Mouse (Mus musculus) limb, embryonic 15.5 days (tissue): ENCODE measurements around the gene Map10. TPM values are rescaled to one million over a fixed set of nuclear protein-coding genes. Genes with fewer than 3 reads are reported as not detected.

Experiments
- ATAC-seq: fragments of 200-750 bp; cut with Nextera tagmentation; 2 replicates; pipeline ENCODE4 v1.8.0; 2017; ENCODE audit warnings: low read depth, moderate TSS enrichment; ENCODE audit not compliant: insufficient number of reproducible peaks, low FRiP score, low TSS enrichment
- H3K27ac ChIP-seq: fragments of 300-500 bp; sonication (generic); 2 replicates; pipeline ENCODE4 v1.5.1; 2015; ENCODE audit warnings: moderate library complexity, mild to moderate bottlenecking, inconsistent platforms
- H3K27me3 ChIP-seq: fragments of 300-500 bp; sonication (generic); 2 replicates; pipeline ENCODE4 v1.6.1; 2015; ENCODE audit warnings: inconsistent platforms
- H3K36me3 ChIP-seq: fragments of 300-500 bp; sonication (generic); 2 replicates; pipeline ENCODE4 v1.6.1; 2015; ENCODE audit warnings: inconsistent platforms
- H3K4me1 ChIP-seq: fragments of 300-500 bp; sonication (generic); 2 replicates; pipeline ENCODE4 v1.6.1; 2015; ENCODE audit warnings: inconsistent platforms
- H3K4me2 ChIP-seq: fragments of 300-500 bp; sonication (generic); 2 replicates; pipeline ENCODE4 v1.6.1; 2015; ENCODE audit warnings: mild to moderate bottlenecking, inconsistent platforms
- H3K4me3 ChIP-seq: fragments of 300-500 bp; sonication (generic); 2 replicates; pipeline ENCODE4 v1.5.1; 2015; ENCODE audit warnings: mild to moderate bottlenecking, inconsistent platforms
- H3K9ac ChIP-seq: fragments of 300-500 bp; sonication (generic); 2 replicates; pipeline ENCODE4 v1.6.1; 2015; ENCODE audit warnings: inconsistent platforms
- H3K9me3 ChIP-seq: fragments of 300-500 bp; sonication (generic); 2 replicates; pipeline ENCODE4 v1.6.1; 2016; ENCODE audit warnings: inconsistent platforms
- WGBS: fragments of 180-500 bp; shearing (Covaris S2); methylation state at CpG from one replicate; pipeline ENCODE4 v1.1.7; 2015; 5-methylcytosine and 5-hydroxymethylcytosine counted together
- polyA plus RNA-seq: library from polyadenylated mRNA; unstranded; fragments of >200 nt; fragmentation: Nextera tagmentation; extraction: Ambion mirVana; gene quantifications from 2 replicates; pipeline ENCODE4 v1.2.1, GENCODE M21; 2015

The Map10 gene
- polyA plus RNA-seq: 5.4 and 5.9 TPM in 2 replicates

DNA sequence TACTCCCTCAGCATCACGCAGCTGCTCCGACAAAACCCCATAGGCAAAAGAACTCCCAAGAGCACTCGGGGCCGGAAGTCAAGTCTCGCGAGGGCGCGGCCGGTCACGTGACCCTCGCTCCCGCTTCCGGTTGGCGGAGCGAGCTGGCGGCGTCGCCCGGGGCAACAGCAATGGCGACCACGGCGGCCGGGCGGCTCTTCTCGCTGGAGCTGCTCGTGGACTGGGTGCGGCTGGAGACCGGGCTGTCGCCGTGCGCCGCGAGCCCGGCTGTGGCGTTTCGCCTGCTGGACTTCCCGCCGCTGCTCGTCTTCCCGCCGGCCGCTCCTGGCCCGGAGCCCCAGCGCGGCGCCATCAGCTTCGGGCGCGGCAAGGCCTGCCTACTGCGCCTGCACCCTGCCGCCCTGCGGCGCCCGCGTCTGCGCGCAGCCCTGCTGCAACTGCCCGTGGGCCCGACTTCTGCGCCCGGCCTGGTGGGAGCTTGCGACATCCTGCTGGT, at the start of gene Map10:
Map10 (plus strand) TSS at position 119 of the 496 bp plus-strand sequence.
- Histone ChIP-seq H3K36me3 (peaks cover 7% of the 10 kb centered on the region; the same call in 1 of the 2 replicates), H3K4me1 (peaks cover 21% of the 10 kb centered on the region), H3K4me3 (peak within 1 kb of the TSS; percentile 57), H3K27ac (peak within 1 kb of the TSS; percentile 47; the same call in 1 of the 2 replicates), H3K4me2 (peak within 1 kb of the TSS; percentile 92), H3K27me3 (no peaks in the 10 kb centered on the region), H3K9me3 (peaks cover 21% of the 10 kb centered on the region), H3K9ac (peak within 1 kb of the TSS; percentile 60; the same call in 1 of the 2 replicates)
- peak; percentile 70 for ATAC-seq
- 1% methylated on average over 60 of the region's 62 CpGs for WGBS

DNA sequence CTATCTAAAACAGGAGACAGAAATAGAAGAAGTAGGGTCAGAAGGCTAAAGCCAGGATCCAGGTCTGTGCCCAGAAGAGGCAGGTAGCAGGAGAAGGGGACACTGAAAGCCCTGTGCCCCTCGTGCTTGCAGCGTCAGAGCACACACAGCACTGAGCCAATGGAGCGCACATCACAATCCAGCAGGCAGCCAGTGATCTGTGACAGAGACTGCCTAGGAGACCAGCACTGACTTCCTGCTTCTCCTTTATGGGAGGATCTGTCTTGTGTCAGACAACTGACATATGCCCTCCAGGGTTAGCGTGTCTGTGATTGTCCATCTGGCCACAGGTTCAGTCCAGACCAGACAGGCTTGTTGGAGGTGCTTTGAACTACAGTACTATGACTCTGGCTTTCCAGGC, 49.3 kb upstream of the Map10 start:
- H3K9me3 ChIP-seq: no peaks in the 10 kb centered on the region
- no peak overlapping the region for H3K27ac ChIP-seq
- H3K36me3 ChIP-seq: no peaks in the 10 kb centered on the region
- no peak overlapping the region for H3K9ac ChIP-seq
- no peak for ATAC-seq
- H3K4me1 ChIP-seq: peaks cover 17% of the 10 kb centered on the region
- no peaks in the 10 kb centered on the region for H3K27me3 ChIP-seq
- H3K4me3 ChIP-seq: no peak overlapping the region
- 45% methylated on average over 4 of the region's 4 CpGs for WGBS
- no peak overlapping the region for H3K4me2 ChIP-seq

DNA sequence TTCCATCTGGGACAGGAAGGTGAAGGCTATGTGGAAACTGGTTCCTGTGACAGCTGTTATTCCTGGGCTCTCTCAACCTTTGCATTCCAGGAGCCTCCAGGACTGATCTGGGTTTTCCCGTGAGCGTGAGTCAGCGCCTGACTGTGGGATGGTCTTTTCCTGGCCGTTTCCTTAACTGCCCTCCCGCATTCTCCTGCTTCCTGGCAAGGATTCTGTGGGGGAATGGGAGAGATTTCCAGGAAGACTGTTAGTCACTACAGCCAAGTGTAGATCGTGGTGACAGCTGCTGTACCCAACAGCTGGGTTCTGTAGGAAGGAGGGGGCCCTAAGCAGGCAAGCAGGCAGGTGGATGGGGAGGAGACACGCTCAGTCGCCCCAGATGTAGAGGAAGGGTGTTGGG, 45.3 kb upstream of the Map10 start:
- WGBS: 46% methylated on average over 8 of the region's 8 CpGs
- H3K4me1 ChIP-seq: peaks cover 11% of the 10 kb centered on the region

DNA sequence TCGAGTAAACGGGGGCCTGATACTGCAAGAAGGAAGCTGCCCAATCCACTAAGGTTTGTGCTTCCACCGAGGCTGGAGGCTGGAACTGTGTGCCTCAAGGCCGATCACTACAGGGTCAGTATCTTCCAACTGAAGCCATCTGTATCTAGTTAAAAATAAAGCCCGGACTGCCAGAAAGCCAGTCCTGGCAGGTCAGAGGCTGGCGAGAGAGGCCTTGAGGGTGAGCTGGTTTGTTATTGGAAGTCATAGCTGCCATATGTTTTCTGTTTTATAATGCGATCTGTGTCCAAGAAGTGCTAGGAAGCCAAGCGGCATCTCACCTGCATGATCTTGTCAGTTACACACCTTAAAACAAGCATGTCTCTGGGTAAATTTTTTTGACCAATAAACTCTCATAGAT, 43.2 kb upstream of the Map10 start:
- Histone ChIP-seq H3K4me1 (peaks cover 5% of the 10 kb centered on the region), H3K4me3 (no peak overlapping the region)
- 60% methylated on average over 8 of the region's 8 CpGs for WGBS

More for the DNA sequence above, 45.3 kb upstream of the Map10 start:
- no peak for ATAC-seq
- no peaks in the 10 kb centered on the region for H3K9me3 ChIP-seq
- no peak overlapping the region; the same call in 1 of the 2 replicates for H3K27ac ChIP-seq
- H3K9ac ChIP-seq: no peak overlapping the region
- no peak overlapping the region for H3K4me2 ChIP-seq
- no peaks in the 10 kb centered on the region for H3K36me3 ChIP-seq
- no peaks in the 10 kb centered on the region for H3K27me3 ChIP-seq
- no peak overlapping the region for H3K4me3 ChIP-seq

DNA sequence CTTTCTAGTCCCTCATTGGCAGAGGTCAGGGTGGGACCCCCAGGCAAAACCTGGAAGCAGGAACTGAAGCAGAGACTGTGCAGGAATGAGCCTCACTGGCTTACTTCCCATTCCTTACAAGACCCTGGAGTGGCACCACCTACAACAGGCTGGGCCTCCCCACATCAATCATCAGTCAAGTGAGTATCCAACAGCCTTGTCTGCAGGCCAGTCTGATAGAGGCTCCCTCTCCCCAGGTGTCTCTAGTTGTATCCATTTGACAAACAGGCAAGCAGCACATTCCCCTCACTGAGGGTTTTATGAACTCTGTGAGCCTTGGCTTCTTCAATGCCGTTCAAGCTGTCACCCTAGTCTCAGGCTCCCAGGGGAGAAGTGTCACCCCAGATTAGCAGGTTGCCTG, 40.8 kb upstream of the Map10 start:
- H3K4me2 ChIP-seq: no peak overlapping the region
- no peaks in the 10 kb centered on the region for H3K27me3 ChIP-seq
- no peak for ATAC-seq
- H3K4me3 ChIP-seq: no peak overlapping the region
- no peaks in the 10 kb centered on the region for H3K36me3 ChIP-seq
- H3K4me1 ChIP-seq: peaks cover 5% of the 10 kb centered on the region
- 89% methylated on average over 1 of the region's 1 CpGs for WGBS
- no peaks in the 10 kb centered on the region for H3K9me3 ChIP-seq
- no peak overlapping the region for H3K9ac ChIP-seq
- no peak overlapping the region for H3K27ac ChIP-seq

More for the DNA sequence above, 43.2 kb upstream of the Map10 start:
- Histone ChIP-seq H3K27me3 (no peaks in the 10 kb centered on the region), H3K36me3 (no peaks in the 10 kb centered on the region), H3K9me3 (no peaks in the 10 kb centered on the region), H3K27ac (no peak overlapping the region), H3K9ac (no peak overlapping the region), H3K4me2 (no peak overlapping the region)
- ATAC-seq: no peak

DNA sequence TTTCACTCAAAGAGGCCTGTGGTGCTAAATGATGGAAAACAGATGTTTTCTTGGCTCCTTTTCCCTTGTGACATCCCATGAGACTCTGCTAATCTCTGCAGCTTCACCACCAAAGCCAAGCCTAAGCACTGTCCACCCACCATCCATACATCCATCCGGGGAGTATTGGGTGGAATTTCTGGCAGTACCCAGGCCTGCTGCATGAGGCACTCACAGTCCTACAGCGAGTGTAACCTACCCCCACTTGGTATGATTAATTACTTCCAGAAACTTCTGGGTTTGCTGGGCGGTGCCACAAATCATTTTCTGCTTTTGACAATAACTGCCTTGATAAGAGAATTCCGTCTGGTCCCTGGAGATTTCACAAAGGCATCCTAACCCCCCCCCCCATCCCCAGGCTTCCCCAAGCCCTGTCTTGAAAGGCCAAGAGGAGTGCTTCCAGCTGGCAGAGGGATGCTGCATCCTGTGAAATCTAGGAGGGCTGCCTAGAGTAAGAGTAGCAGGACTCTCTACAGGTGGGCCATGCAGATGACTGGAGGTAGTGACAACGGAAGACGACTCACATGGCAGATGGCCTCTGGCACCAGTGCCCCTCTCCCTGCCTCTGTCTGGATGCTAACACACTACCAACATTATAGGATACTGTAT, 31.1 kb upstream of the Map10 start:
- no peak overlapping the region for H3K4me2 ChIP-seq
- ATAC-seq: no peak
- H3K4me3 ChIP-seq: no peak overlapping the region
- no peaks in the 10 kb centered on the region for H3K9me3 ChIP-seq
- H3K27ac ChIP-seq: no peak overlapping the region
- H3K4me1 ChIP-seq: peaks cover 28% of the 10 kb centered on the region
- H3K9ac ChIP-seq: no peak overlapping the region
- no peaks in the 10 kb centered on the region for H3K36me3 ChIP-seq
- no peaks in the 10 kb centered on the region for H3K27me3 ChIP-seq
- 47% methylated on average over 6 of the region's 6 CpGs for WGBS

DNA sequence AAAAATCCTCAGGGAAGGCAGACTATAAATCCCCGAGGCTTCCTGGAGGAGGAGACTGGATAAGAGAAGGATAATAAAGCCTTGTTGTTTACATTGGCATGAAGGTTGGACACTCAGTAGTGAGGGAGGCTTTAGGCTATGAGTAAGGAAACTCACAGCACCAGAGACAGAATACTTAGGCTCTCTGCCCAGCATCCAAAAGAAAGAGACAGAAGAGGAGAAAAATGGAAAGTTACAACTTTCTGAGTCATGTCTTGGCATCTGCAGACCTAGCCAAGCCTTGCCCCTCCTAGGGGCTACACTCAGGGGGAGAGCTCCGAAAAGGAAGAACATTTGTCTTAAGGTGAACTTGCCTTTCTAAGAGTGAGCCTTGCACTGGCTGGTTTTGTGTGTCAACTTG, 30.0 kb upstream of the Map10 start:
- no peaks in the 10 kb centered on the region for H3K36me3 ChIP-seq
- H3K9me3 ChIP-seq: no peaks in the 10 kb centered on the region
- peaks cover 28% of the 10 kb centered on the region for H3K4me1 ChIP-seq
- 59% methylated on average over 2 of the region's 2 CpGs for WGBS
- no peak overlapping the region for H3K4me3 ChIP-seq
- H3K27ac ChIP-seq: no peak overlapping the region
- no peak overlapping the region for H3K4me2 ChIP-seq
- no peak overlapping the region for H3K9ac ChIP-seq
- H3K27me3 ChIP-seq: no peaks in the 10 kb centered on the region
- ATAC-seq: no peak

DNA sequence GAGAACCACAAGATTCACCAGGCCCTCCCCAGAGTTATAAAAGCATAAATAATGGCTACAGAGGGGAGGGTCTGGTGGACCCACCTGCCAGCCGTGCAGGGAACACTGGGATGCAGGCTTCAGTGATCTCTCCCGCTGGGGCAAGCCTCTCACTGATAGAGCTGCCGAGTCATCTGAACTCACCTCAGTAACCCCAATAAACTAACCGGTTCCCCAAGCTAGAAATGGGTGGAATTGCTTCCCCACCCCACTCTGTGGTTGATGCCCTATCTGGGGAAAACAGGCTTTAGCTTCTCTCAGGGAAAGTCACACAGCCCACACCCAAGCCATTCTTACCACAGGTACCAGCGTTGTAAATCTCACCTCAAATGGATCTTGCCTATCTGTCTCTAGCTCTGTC, 28.9 kb upstream of the Map10 start:
- 0 out of 2 replicates have a peak overlapping the region, but pooled peaks have one; percentile 27 for H3K27ac ChIP-seq
- H3K27me3 ChIP-seq: no peaks in the 10 kb centered on the region
- 48% methylated on average over 5 of the region's 5 CpGs for WGBS
- no peaks in the 10 kb centered on the region for H3K9me3 ChIP-seq
- no peaks in the 10 kb centered on the region for H3K36me3 ChIP-seq
- no peak overlapping the region for H3K4me3 ChIP-seq
- no peak overlapping the region for H3K9ac ChIP-seq
- ATAC-seq: no peak
- no peak overlapping the region for H3K4me2 ChIP-seq
- H3K4me1 ChIP-seq: peaks cover 28% of the 10 kb centered on the region

DNA sequence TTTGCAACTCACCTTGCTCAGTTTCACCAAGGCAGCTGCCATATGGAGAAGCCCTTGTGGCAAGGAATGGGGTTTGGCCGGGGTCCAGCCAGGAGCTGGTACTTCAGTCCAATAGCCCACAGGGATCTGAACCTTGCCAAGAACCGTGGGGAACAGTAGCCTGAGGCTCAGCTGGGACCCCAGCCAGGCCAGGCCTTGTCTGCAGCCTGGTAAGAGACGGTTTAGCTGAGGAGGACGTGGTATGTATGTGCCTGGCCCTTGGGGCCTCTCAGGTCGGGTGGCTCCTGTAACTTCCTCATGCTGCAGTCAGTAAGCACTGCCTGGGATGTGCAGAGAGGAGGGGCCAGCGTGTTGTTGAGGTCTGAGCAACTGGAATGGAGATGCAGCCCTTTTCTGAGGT, 27.8 kb upstream of the Map10 start:
- Histone ChIP-seq H3K27me3 (no peaks in the 10 kb centered on the region), H3K4me1 (peaks cover 28% of the 10 kb centered on the region), H3K9ac (no peak overlapping the region), H3K4me3 (no peak overlapping the region), H3K4me2 (no peak overlapping the region), H3K27ac (peak overlapping the region; percentile 12; the same call in 1 of the 2 replicates), H3K9me3 (no peaks in the 10 kb centered on the region), H3K36me3 (no peaks in the 10 kb centered on the region)
- 28% methylated on average over 6 of the region's 6 CpGs for WGBS
- ATAC-seq: peak; percentile 27; the same call in 1 of the 2 replicates

DNA sequence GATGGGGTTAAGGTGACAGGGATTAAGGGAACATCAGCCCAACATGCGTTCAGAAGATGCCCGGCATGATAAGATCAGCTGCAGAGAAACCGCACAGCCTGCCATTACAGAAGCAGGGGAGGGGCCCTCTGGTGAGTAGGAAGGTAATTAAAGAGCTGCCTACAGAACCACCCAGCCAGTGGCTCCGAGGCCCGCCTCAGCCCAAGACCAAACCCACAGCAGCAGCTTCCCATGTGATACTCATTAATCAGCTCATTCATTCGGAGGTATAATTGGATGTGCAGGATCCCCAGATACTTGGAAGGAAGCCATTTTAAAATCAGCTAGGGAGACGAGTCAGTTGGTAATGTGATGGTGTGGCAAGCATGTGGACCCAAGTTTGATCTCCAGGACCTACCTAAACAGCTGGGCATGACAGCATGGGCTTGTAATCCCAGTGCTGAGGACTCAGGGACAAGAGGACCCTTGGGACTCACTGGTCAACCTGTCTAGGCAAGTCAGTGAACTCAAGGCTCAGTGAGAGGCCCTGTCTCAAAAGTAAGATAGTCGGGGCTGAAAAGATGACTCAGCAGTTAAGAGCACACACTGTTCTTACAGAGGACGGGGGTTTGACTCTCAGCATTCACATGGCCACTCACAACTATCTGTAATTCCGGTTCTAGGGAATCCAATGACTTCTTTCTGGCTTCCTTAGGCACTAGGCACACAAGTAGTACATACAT, 23.7 kb upstream of the Map10 start:
- Histone ChIP-seq H3K36me3 (no peaks in the 10 kb centered on the region), H3K4me3 (no peak overlapping the region), H3K9ac (no peak overlapping the region), H3K27me3 (no peaks in the 10 kb centered on the region), H3K4me1 (peaks cover 13% of the 10 kb centered on the region), H3K9me3 (no peaks in the 10 kb centered on the region), H3K27ac (no peak overlapping the region), H3K4me2 (no peak overlapping the region)
- ATAC-seq: no peak
- 53% methylated on average over 10 of the region's 10 CpGs for WGBS

DNA sequence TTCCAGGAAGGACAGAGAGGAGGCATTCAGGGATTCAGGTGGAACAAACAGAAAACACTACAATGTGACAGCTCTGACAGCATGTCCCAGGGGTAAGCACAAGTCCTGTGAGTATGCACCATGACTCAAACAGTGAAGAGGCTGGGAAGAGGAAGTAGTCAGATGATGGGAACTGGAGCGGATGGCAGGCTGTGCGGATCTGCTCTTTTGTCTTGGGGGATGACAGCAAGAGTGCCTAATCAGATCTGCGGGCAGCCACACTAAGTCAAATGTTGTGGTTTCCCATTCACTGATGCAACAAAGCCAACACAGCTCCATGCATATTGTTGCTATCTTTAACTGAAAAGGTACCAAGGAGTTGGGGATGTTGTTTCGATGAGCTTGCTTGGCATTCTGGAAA, 20.2 kb upstream of the Map10 start:
- Histone ChIP-seq H3K9ac (no peak overlapping the region), H3K27me3 (no peaks in the 10 kb centered on the region), H3K4me3 (no peak overlapping the region), H3K9me3 (no peaks in the 10 kb centered on the region), H3K36me3 (no peaks in the 10 kb centered on the region), H3K4me1 (peaks cover 8% of the 10 kb centered on the region), H3K4me2 (no peak overlapping the region), H3K27ac (no peak overlapping the region)
- ATAC-seq: no peak
- 86% methylated on average over 4 of the region's 4 CpGs for WGBS

DNA sequence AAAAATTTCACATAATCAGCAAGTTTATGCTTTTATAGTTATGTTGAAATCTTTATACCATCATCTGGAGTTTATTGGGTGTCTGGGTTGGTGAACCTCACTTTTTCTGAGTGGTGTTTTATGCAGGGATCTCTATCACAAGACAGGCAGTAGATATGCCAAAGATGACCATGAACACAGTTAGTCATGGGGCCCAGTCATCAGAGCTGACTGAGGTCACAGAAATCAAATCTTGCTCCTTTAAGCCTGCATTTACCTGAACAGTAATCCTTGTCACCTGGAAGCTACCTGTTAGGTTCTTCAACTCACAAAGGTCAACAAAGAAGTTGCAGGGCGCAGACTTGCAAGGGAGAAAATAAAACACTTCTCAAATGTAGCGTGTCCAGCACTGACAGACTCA, 14.8 kb upstream of the Map10 start:
- Histone ChIP-seq H3K4me1 (peaks cover 8% of the 10 kb centered on the region), H3K4me3 (no peak overlapping the region), H3K27me3 (no peaks in the 10 kb centered on the region), H3K36me3 (no peaks in the 10 kb centered on the region), H3K9me3 (no peaks in the 10 kb centered on the region), H3K27ac (no peak overlapping the region), H3K9ac (no peak overlapping the region), H3K4me2 (no peak overlapping the region)
- WGBS: 96% methylated on average over 2 of the region's 2 CpGs
- no peak for ATAC-seq
